Mouse (Mus musculus) kidney, postnatal 4 days (tissue): ENCODE data around the gene Gm17949.

ENCODE experiments used
- DNase-seq, 2 experiments: peaks; one replicate each; pipeline ENCODE4 v3.0.0; 2021; ENCODE audit warnings: mixed read lengths in 2 of 2

Gm17949 gene

DNA sequence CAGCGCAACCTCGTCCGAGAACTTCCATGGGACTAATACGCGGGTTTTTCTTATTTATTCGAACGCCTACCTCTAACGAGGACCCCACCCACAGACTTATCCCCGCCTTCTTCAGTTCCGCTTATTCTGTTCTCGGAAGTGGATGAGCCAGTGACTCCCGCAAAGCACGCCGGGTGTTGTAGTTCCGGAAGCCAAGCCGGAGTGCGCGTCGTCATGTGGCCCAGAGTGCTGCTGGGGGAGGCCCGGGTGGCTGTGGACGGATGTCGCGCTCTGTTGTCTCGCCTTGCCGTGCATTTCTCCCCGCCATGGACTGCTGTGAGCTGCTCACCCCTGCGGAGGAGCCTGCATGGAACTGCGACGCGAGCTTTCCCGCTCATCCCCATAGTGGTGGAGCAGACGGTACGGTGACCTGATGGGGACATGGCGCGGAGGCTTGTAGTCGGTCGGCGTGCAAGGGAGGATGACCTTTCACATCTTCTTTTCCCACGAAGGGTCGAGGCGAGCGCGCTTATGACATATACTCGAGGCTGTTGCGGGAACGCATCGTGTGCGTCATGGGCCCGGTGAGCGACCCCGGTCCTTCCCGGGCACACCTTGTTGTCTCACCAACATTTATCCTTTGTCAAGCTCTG, 21.0 kb upstream of the Gm17949 start, which contains the start of gene Clpp:
Clpp (plus strand) TSS at position 191 of the 632 bp plus-strand sequence.
- DNase-seq, result peak; percentile 95 to 96

DNA sequence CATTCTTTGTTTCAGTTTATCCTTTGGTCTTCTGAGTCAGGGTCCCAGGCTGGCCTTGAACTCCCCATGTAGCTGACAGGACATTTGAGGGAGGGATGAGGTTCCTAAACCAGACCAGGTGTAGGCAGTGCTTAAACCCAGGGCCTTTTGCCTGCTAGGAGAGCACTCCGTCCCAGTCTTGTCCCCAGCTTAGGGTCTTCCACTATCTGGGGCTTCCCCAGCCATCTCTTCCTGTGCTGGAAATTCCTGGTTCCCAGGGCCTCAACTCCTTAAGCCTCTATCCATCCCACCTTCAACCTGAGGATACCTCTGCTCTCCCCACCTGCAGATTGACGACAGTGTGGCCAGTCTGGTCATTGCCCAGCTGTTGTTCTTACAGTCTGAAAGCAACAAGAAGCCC, 20.3 kb upstream of the Gm17949 start:
- DNase-seq, result no peak

DNA sequence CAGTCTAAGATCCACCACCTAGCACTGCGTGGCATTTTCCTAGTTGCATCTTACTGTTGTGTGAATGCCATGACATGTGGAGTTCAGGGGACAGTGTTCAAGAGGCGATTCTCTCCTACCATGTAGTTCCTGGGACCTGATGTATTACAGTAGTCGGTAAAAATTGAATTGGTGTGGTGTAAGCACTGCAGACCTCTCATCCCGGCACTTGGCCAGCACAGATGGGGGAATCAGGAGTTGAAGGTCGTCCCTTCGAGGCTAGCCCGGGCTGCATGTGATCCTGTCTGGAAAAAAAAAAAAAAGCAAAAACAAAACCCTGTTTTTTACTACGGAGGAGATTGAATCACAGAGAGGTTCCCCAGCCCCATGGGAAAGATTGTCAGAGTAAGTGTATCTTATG, 16.2 kb upstream of the Gm17949 start:
- DNase-seq, result no peak

DNA sequence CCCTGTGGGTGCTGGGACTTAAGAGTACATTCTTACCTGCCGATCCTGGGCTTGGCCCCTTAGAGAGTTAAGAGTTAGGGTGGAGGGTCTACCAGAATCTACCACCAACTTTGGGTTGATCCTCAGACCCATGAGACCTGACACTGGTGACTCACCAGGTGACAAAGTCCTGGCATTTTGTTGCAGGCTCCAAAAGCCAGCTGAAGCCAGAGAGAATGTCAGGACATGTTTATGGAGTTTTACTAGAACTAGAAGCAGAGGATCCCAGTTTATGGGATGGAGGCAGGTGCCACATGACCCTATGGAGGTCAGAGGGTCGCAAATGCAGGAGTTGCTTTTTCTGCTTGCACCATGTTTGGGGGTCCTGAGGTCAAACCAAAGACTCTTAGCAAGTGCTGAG, 14.8 kb upstream of the Gm17949 start:
- no peak for DNase-seq

DNA sequence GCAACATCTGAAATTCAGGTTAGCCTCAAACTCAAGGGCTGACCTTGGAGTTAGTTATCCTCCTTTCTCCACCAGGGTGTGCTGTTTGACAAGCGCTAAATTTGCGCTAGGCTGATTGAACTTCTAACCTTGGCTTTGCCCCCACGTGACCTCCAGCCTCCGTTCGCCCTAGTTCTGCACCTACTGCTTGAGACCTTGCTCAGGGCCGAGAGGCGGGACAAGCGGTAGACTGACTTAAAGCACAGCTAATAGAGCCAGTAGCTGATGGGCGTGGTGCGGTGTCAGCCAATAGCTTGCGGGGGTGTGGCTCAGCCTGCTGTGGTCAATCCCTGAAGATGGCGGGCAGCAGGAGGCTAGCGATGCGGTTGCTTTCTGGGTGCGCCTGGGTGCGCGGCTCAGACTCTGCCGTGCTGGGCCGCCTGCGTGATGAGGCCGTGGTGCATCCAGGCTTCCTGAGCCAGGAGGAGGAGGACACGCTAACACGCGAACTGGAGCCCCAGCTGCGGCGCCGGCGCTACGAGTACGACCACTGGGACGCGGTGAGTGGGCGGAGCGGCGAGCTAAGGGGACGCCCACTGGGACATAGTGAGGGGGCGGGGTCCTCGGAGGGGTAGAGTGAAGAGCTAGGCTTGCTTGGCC, 14.1 kb upstream of the Gm17949 start, which contains the start of gene Alkbh7:
Alkbh7 (plus strand) TSS at position 311 of the 639 bp plus-strand sequence.
- peak; percentile 96 to 98 for DNase-seq

DNA sequence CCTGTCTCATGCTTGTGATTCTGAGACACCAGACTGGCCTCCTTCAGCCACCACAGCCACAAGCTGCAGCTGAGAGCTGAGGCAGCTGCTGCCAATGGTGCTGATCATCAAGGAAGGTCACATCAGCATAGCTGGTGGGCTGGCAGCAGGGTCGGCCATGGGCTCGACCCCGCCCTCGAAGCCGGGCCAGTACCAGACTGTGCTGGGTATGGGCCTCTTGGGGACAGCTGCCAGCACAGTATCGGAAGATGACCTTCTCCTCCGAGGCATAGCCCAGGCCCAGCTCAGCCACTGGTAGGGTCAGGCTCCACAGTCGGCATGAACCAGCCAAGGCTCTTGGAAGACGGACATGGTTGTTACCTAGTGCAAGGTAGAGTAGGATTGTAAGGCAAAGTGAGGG, 11.9 kb upstream of the Gm17949 start:
- DNase-seq, result no peak

DNA sequence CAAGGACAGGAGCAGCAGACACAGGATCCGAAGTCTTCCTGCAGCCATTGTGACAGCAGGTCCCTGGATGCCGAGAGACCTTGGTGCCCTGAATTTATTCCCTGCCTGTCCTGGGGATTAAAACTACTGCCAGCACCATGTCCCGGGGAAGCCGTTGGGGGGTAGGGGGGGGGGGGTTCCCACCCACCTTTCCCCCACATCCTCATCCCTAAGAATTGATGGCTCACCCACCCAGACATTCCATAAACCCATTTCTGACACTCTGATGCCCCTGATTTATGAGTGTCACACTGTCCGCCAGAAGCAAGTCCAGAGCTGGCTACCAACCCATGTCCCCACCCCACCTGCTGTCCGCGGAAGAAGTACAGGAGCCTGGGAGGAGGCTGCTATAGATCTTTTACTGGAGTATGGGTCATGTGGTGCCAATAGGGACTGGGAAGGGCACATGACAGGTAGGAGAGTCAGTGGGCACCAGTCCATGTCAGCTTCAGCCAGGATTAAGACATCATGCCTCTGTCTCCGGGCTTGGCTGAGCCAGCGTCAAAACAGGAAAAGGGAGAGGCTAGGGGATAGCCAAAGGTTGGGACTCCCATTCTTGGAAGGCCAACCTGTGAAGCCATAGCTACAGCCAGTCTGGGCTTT, 11.2 kb upstream of the Gm17949 start, which contains the start of gene Pspn:
Pspn (minus strand) TSS at position 51 of the 642 bp plus-strand sequence.
- DNase-seq, result no peak

DNA sequence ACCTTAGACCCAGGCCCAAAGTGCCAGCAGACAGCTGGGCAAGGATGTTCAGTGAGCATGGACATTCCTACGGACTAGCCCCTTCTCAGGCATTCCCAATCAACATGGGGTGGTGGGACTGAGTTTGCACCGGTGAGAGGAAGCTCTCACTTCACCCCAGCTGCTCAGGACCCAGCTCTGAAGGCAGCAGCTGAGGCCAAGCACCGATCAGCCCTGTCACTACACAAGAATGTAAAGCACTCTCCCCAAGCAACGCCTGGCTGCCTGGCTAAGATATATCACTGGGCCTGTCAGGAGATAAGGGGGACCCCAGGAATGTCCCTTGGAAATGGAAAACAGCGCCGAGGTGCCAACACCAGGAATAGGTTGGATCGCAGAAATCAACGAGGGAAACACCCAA, 10.0 kb upstream of the Gm17949 start:
- DNase-seq, result no peak

DNA sequence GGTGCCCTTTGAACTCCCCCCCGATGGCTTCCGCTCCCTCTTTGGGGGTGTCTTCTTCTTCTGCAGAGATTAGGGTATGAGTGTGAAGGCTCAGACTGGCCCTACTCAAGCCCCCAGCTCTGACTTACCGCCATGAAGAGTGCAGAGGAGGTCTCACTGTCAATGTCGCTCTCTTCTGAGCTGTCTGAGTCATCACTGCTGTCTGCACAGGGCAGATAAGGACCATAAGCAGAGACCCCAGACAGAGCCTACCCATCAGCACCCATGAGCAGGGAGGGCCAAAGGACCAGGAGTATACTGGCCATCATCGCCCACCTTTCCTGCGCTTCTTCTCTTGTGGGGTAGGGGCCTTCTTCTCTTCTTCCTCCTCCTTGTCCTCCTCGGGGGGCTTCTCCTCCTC, 7.3 kb upstream of the Gm17949 start:
- no peak for DNase-seq

DNA sequence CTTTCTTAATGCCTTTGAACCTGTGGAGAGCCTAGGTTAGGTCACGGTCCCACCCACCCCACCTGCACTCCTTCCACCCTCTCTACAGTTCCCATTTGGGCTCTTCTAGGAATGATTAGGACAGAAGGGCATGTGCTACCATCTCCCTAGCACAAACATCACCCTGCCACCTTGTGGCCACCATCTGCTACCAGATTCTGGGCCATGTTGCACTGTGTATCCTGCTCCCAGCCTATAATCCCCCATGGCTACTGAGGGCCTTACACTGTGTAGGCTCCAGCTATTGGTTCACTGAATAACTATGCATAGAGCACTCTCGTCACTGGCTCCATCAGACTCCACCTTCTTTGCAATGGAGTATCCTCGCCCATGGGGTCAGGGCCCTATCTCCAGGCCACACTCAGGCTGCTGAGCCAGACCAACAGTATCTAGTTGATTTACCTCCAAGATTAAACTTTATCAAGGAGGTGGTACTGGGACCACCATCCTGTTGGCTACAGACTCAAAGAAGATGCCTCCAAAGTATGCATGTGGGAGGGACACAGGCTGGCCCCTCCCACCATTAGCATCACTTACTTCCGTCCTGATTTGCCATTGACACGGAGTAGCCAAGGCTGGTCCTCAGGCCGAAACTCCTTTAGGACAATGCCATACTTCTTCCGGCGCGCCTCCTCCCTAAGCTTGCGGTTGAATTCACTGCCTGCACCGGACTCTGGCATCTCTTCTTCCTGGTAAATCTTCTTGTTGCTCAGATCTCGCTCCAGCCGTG, 3.9 kb upstream of the Gm17949 start:
- DNase-seq, result peak in 1 of 2 experiments; percentile 43

DNA sequence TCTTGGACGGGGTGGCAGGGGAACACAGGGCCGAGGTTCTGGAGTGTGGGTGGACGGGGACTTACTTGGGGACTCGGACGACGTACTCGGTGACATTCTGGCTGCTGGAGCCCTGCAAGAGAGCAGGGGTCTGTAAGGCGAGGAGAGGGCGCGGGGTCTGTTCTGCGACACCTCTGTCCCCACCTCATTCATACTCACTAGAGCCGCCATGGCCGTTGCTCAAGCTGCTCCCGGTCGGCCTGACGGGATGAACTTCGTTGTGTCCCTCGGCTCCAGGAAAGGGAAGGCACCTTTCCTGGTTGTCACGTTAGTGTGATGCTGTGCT, 396 bp upstream of the Gm17949 start:
- no peak for DNase-seq

DNA sequence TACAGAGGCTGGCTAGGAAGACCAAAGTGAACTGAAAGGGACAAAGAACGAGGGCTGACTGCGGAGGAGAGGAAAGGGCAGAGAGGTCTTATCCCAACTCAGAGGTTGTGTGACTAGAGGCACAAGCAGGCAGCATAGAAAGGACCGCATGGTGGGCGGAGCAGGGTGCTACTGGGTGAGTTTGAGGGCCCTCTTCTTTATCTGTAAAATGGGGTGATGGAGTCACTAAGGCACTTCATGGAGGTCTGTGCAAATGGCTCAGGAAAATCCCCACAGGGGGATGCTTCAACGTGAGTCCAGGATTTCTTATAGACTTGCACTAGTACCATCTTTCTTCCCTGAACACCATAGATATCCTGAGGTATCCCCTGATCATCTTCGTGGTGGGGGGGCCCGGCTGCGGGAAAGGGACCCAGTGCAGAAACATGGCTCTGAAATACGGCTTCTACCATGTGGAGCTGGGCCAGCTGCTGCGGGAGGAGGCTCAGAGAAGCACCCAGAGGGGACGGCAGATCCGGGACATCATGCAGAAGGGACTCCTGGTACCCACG, 1.1 kb downstream of the Gm17949 start:
- DNase-seq, result no peak

DNA sequence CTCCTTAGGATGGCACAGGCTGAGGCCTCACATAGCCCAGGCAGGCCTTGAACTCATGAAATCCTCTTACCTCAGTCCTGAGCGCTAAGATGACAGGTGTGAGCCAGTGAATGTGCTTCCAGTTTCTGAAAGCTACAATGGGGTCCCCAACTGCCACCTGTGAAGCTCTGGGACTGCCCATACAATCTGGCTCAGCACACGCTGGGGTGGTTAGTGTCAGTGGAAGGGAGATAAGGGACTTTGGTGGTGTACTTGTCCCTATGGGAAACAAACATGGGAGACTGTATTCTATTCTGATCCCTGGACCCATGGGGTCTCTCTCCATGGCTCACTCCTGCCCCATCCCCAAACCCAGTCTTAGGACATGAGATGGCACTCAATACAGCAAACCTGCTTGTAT, 8.4 kb downstream of the Gm17949 start:
- no peak for DNase-seq

DNA sequence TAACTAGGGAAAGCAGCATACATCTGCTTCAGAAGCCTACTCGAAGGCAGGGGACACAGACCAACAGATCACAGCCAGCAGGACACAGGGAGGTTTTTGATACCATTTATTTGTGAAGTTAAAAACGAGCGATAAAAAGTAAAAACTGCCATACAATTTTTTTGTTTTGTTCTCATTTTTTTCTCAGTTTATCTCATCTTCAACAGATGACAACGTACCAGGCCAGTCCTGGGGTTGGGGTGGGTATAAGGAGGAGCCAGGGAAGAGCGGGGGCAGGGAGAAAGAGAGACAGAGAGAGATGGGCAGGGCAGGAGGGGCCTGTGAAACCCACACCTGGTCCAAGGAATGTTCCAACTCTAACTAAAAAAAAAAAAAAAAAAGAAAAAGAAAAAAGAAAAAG, 9.7 kb downstream of the Gm17949 start:
- DNase-seq, result no peak

DNA sequence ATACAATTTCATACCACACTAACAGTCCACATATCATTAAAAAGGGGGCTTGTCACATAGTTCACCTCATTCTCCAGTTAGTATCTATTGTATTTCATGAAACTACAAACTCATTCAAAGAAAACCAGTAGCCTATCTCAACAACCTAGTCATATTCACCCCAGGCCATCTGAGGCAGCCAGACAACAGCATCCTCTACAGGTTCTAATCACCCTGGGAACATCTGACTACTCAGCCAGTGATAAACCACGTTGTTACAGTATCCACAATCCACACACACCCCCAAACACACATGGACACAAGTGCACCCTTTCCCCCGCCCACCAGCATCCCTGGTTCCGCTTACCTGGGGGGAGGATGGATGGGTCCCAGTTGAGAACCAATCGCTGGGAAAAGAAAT, 16.2 kb downstream of the Gm17949 start:
- DNase-seq, result no peak

DNA sequence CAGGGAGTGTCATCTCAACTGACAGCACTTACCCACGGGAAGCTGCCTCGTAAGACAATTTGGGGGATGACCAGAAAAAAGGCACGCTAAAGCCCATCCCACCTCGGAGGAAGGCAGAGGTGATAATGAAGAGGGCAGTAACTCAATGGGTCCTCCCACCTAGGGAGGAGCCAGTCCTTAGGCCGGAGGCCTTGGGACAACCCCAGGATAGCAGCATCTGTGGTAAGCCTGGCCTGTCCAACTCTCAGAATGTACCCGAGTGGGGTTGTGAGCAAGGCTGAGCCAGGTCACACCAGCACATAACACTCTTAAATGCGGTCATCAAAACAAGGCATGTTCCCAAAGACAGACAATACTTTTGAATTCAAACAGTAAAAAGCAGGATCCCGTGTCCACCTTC, 18.4 kb downstream of the Gm17949 start:
- DNase-seq, result peak in 1 of 2 experiments; percentile 38

DNA sequence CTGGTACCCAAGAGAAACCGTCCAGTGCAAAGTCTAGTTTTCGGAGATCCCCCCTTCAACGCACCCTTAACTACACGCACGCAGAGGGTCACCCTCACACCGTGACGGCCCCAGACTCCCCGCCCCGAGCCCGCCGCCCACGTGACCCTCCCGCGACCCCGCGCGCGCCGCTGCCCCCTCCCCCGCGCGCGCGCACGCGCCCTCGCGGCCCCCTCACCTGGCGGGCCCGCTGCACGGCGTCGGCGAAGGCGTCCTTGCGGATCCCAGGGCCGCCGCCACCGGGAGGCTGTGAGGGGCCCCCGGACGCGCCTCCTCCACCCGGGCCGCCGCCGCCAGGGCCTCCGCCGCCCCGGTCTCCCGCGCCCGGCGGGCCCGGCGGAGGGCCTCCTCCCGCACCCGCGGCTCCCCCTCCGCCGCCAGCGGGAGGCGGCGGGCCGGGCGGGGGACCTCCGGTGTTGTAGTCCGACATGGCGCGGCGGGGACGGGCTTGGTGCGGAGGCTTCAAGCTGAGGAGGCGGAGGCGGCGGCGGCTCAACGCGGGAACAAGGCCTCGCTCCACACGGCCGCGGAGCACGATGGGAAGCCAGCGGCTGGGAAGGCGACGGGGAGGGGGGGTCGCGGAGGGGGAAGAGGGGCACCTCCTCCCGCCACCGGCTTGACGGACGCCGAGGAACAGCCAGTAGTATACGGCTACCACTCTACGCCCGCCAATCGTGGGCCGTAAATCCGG, 19.8 kb downstream of the Gm17949 start, which contains the start of gene Khsrp:
Khsrp (minus strand) TSS at position 592 of the 730 bp plus-strand sequence.
- DNase-seq, result peak; percentile 69 to 73

DNA sequence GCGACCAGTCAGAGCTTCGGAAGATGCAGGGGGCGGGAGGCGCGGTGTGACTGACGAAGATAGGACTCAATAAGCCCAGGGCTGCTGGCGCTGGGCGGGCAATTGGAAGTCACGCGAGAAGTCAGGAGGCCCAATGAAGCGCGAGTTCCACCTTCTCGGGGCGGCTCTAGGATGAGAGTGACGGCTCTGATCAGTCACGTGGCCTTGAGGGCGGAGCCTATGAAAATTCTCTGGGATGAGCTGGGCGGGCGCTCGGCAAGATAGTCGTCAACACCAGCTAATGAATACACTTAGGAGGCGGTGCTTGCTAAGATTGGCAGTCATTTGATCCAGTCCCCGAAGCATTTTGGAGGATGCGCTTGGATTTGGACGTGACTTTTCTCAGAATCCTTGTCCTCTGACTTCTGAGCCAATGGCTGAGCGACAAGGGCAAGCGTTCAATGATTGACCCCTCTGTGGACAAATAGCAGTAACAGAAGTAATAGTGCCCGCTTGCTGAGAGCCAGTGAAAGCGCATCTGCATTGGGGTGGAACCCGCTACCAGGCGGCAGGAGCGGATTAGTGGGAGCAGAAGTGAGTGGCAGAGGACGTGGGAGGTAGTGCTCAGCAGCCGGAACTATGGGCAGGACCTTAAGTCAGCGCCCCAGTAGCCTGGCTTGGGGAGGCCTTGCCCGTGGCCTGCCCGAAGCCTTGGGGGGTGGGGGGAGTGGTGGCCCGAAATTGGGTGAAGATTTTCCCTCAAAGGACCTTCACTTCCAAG, 20.6 kb downstream of the Gm17949 start:
- DNase-seq, result peak; percentile 99

DNA sequence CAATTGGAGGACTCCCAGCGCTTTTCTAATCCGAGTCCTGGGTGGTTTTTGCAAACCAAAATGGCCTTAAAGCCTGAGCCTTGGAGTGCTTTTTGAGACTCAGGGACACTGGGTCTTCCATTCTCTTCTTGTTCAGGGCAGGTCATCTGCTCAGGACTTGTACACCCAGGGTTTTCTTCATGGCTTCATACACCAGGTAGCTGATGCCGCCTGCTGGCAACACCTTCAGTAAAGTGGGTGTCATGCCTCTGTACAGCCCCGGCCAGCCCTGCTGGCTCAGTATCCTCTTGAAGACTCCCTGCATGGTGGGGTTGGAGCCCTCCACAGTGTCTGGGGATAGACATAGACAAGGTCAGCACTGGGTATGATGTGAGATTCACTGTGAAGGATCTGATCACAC, 21.6 kb downstream of the Gm17949 start:
- DNase-seq, result no peak

DNA sequence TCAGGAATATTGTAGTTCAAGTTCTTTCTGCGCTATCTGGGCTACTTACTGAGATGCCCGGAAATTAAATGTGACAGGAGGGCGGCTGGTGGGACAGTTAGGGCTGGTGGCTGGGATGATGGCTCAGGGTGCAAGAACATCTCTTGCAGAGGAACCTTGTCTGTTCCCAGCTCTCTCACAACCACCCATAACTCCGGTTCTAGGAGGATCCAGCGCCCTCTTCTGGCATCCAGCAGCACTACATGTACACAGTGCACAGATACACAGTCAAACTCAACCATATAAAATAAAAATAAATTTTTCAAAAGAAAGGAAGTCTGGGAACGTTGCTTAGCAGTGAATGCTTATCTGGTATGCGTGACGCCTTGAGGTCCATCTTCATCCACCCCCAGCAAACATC, 27.7 kb downstream of the Gm17949 start:
- DNase-seq, result peak in 1 of 2 experiments; percentile 31

DNA sequence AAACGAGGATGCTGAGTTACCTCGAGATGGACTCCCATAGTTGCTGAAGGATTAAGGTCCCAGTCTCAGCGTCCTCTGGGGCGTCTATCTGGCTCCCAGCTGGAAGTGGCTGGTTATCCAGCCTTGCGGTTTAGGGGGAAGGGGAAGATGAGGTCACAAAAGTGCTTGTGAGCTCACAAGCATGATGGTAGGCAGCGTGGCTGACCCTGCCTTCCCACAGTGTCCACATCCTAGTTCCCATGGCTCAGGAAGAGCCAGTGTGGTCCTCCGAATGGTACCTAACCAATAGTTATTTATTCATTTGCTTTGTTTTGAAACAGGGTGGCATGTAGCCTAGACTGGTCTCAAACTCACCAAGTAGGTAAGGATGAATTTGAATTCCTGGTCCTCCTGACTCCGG, 30.3 kb downstream of the Gm17949 start, which contains the start of gene Slc25a41:
Slc25a41 (minus strand) TSS at position 101 of the 400 bp plus-strand sequence.
- DNase-seq, result no peak
